Mouse (Mus musculus): ENCODE data around the gene Npas2. TPM values are rescaled to one million over a fixed set of nuclear protein-coding genes. Genes with fewer than 3 reads are reported as not detected.

Npas2 gene
- polyA plus RNA-seq, 1 experiment from 2014 or later, result 0.92 TPM

GRCm38 (mm10) chr1:39260183-39260978 is 66.8 kb downstream of the Npas2 start:
- 65% methylated on average over 8 of the region's 8 CpGs for WGBS
- Histone ChIP-seq H3K4me3 (replicated peaks) (no peak overlapping the region), H3K27me3 (no peaks in the 10 kb centered on the region), H3K4me2 (no peak overlapping the region), H3K36me3 (no peaks in the 10 kb centered on the region), H3K9me3 (replicated peaks) (no peaks in the 10 kb centered on the region), H3K9ac (no peak overlapping the region), H3K4me1 (no peaks in the 10 kb centered on the region), H3K27ac (no peak overlapping the region)
- ATAC-seq (replicated peaks; ENCODE audit: low FRiP score), result no peak

GRCm38 (mm10) chr1:39266843-39267512 is 73.4 kb downstream of the Npas2 start:
- Histone ChIP-seq H3K4me3 (replicated peaks) (no peak overlapping the region), H3K36me3 (no peaks in the 10 kb centered on the region), H3K27ac (no peak overlapping the region), H3K4me1 (no peaks in the 10 kb centered on the region), H3K9ac (no peak overlapping the region), H3K4me2 (no peak overlapping the region), H3K9me3 (replicated peaks) (no peaks in the 10 kb centered on the region), H3K27me3 (no peaks in the 10 kb centered on the region)
- WGBS, result 73% methylated on average over 9 of the region's 9 CpGs
- no peak for ATAC-seq (replicated peaks; ENCODE audit: low FRiP score)

DNA sequence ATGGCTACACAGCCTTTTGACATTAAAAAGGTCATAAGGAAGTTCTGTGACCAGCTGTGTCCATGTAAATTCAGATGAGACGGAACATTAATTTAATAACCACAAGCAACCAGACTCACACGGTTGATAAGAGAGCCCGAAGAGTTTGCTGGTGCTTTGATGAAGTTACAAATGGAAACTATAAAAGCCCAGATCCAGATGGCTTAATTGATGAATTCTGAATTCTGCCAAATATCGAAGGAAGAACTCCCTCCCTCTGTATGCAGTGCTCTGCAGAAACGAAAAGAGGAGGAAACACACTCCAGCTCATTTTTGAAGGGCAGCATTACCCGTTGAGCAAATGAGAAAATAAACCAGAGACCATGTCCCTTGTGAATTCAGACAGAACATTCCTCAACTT is 79.4 kb downstream of the Npas2 start:
- H3K9ac ChIP-seq, result no peak overlapping the region
- no peak overlapping the region for H3K4me3 ChIP-seq (replicated peaks)
- no peaks in the 10 kb centered on the region for H3K9me3 ChIP-seq (replicated peaks)
- H3K4me2 ChIP-seq, result no peak overlapping the region
- 36% methylated on average over 6 of the region's 6 CpGs for WGBS
- 0 out of 2 replicates have a peak, but pooled peaks cover 3% of the 10 kb centered on the region for H3K4me1 ChIP-seq
- H3K27ac ChIP-seq, result no peak overlapping the region
- no peak for ATAC-seq (replicated peaks; ENCODE audit: low FRiP score)
- no peaks in the 10 kb centered on the region for H3K36me3 ChIP-seq
- H3K27me3 ChIP-seq, result no peaks in the 10 kb centered on the region

GRCm38 (mm10) chr1:39280391-39280790 is 86.9 kb downstream of the Npas2 start:
- no peak for ATAC-seq (replicated peaks; ENCODE audit: low FRiP score)
- Histone ChIP-seq H3K36me3 (no peaks in the 10 kb centered on the region), H3K4me3 (replicated peaks) (no peak overlapping the region), H3K4me1 (no peaks in the 10 kb centered on the region), H3K27me3 (no peaks in the 10 kb centered on the region), H3K4me2 (no peak overlapping the region), H3K9ac (no peak overlapping the region), H3K27ac (no peak overlapping the region), H3K9me3 (replicated peaks) (no peaks in the 10 kb centered on the region)
- 89% methylated on average over 7 of the region's 7 CpGs for WGBS

DNA sequence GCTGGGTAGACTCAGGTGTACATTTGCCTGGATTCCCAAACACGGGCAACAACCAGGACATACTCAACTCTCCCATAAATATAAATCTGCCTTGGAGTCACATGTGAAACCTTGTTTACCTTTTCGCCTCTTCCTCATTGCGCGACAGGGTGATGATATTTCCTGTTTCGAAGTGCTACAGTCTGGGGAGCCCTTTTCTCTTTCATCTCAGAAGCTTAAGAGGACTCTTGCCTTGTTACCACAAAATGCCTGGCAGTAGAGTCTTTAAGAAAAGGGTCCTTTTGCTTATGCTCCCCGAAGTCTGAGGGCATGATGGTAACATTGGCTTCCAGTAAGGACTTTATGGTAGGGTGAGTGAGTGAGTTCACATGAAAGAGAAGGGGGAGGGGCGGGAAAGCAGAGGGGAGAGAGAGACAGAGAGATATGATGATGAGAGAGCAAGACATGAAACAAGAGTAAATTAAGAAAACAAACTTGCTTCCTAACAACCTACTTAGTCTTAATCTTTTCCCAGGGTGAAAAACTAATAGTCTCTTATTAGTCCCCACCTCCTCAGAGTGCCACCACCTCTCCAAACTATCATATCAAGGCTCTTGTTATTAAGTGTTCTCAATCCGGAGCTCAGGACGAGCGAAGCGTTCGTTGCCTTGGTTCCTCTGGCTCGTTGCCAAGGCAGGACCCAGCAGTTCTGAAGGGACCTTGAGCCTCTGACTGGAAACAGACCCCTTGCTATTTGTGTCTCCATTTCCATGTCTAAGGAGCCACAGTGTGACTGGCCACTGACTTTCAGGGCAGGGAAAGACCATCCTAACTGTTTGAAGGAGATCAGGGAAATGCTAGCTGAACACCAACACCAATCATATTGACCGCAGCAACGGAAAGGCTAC is 87.7 kb downstream of the Npas2 start:
- Histone ChIP-seq H3K9me3 (replicated peaks) (no peaks in the 10 kb centered on the region), H3K9ac (no peak overlapping the region), H3K27me3 (no peaks in the 10 kb centered on the region), H3K27ac (no peak overlapping the region), H3K36me3 (no peaks in the 10 kb centered on the region), H3K4me2 (no peak overlapping the region), H3K4me3 (replicated peaks) (no peak overlapping the region), H3K4me1 (no peaks in the 10 kb centered on the region)
- ATAC-seq (replicated peaks; ENCODE audit: low FRiP score), result no peak
- WGBS, result 66% methylated on average over 15 of the region's 15 CpGs

DNA sequence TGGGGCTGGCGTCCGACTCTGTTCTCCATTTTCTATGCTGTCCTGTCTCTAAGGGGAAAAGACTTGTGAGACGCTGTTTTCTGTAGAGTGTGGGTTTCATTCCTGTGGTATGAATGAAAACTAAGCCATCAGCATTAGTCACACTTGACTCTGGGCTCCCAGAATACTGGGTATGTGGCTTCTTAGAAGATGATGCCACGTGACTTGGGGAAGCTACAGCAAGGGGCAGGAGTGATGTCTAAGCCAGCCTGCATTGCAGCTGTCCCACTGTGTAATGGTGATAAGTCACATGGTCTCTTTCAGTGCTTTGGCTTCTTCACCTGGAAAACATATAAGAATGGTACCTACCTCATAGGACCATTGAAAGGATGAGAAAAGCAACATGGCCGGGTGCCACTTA is 88.4 kb downstream of the Npas2 start:
- Histone ChIP-seq H3K4me3 (replicated peaks) (no peak overlapping the region), H3K4me1 (no peaks in the 10 kb centered on the region), H3K4me2 (no peak overlapping the region), H3K27ac (no peak overlapping the region), H3K9me3 (replicated peaks) (no peaks in the 10 kb centered on the region), H3K27me3 (no peaks in the 10 kb centered on the region), H3K9ac (no peak overlapping the region), H3K36me3 (no peaks in the 10 kb centered on the region)
- ATAC-seq (replicated peaks; ENCODE audit: low FRiP score), result no peak
- WGBS, result 88% methylated on average over 5 of the region's 5 CpGs

DNA sequence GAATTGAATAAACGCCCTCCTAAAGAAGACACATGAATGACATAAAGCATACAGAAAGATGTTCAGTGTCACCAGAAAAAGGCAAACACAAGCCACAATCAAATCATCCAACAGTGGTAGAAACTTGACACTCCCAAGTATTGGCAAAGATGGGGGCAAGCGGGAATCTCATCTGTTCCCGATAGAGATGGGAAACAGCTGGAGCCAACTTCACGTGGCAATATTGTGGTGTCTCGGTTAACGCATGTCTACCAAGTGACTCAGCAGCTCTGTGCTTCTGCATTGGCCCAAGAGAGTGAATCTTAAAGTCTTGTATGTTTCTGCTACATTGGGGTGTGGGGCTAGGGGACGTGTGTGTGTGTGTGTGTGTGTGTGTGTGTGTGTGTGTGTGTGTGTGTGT is 89.8 kb downstream of the Npas2 start:
- Histone ChIP-seq H3K27me3 (no peaks in the 10 kb centered on the region), H3K36me3 (no peaks in the 10 kb centered on the region), H3K9me3 (replicated peaks) (no peaks in the 10 kb centered on the region), H3K27ac (no peak overlapping the region), H3K4me3 (replicated peaks) (no peak overlapping the region), H3K4me2 (no peak overlapping the region), H3K4me1 (no peaks in the 10 kb centered on the region), H3K9ac (no peak overlapping the region)
- ATAC-seq (replicated peaks; ENCODE audit: low FRiP score), result no peak
- WGBS, result 65% methylated on average over 7 of the region's 7 CpGs

DNA sequence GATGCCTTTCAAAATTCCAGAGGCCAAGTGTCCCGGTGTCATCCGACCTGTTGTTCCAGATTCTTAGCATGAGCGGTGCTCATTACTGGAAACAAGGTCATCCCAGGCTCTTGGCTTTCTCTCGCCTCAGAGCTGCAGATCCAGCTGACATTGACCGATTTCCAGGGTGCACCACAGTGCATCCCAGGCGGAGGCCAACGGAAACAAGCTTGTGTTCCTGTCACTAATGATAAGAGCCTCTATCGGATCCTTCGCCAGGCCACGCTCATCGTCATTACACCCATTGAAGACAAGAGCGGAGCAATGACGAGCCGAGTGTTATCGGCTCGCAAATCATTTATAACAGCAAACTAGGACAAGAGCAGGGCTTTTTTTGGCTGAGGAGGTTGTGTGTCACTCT is 91.3 kb downstream of the Npas2 start:
- no peak overlapping the region for H3K27ac ChIP-seq
- no peak for ATAC-seq (replicated peaks; ENCODE audit: low FRiP score)
- no peak overlapping the region for H3K4me3 ChIP-seq (replicated peaks)
- no peaks in the 10 kb centered on the region for H3K9me3 ChIP-seq (replicated peaks)
- H3K27me3 ChIP-seq, result no peaks in the 10 kb centered on the region
- H3K4me1 ChIP-seq, result no peaks in the 10 kb centered on the region
- no peak overlapping the region for H3K4me2 ChIP-seq
- WGBS, result 79% methylated on average over 16 of the region's 16 CpGs
- no peaks in the 10 kb centered on the region for H3K36me3 ChIP-seq
- H3K9ac ChIP-seq, result no peak overlapping the region

DNA sequence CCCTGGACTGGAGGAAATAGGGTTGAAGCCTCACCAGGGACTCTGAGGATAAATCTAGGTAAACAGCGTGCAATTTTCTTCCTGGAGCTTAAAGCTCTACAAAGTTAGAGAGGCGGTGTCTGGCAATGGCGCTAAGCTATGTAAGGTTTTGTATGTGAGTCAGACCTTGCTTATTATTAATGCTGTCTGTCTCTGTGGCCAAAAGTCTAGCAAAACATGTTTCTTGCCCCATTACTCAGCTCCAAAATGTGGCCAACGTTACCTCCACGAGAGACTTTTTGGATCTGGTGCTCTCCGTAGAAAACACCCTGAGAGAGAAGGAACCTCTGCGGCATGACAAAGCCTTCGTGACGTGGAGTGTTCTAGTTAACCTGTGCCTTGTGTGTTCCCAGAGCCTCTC is 93.5 kb downstream of the Npas2 start:
- Histone ChIP-seq H3K4me3 (replicated peaks) (no peak overlapping the region), H3K27me3 (no peaks in the 10 kb centered on the region), H3K4me2 (no peak overlapping the region), H3K4me1 (no peaks in the 10 kb centered on the region), H3K9ac (no peak overlapping the region), H3K9me3 (replicated peaks) (no peaks in the 10 kb centered on the region), H3K36me3 (no peaks in the 10 kb centered on the region), H3K27ac (no peak overlapping the region)
- 95% methylated on average over 9 of the region's 9 CpGs for WGBS
- ATAC-seq (replicated peaks; ENCODE audit: low FRiP score), result no peak

- H3K4me1 ChIP-seq, result no peaks in the 10 kb centered on the region
- no peaks in the 10 kb centered on the region for H3K36me3 ChIP-seq
- no peak overlapping the region for H3K9ac ChIP-seq
- no peak overlapping the region for H3K4me3 ChIP-seq (replicated peaks)
- ATAC-seq (replicated peaks; ENCODE audit: low FRiP score), result no peak
- H3K27me3 ChIP-seq, result no peaks in the 10 kb centered on the region
- no peak overlapping the region for H3K4me2 ChIP-seq
- H3K27ac ChIP-seq, result no peak overlapping the region
- no peaks in the 10 kb centered on the region for H3K9me3 ChIP-seq (replicated peaks)
- 71% methylated on average over 4 of the region's 4 CpGs for WGBS
These were observed 94.3 kb downstream of the Npas2 start for GRCm38 (mm10) chr1:39287831-39288230.

DNA sequence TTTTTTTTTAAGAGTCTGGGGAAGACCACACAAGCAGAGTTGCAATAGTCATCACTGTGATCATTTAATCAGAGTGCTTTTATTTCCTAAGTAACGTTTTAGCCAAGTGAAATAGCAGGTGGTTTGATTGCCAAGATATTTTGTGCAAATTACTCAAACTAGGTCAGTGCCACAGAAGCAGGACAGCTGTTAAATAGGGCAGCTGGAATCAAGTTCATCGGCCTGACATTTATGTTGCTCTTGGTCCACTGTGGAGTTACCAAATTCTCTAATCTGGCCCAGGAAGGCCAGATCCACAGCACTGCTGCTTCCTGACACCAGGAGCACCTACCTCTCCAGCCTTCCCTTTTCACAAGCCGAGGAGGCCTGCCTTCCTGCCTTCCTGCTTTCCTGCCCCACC is 94.9 kb downstream of the Npas2 start:
- H3K4me2 ChIP-seq, result no peak overlapping the region
- no peak overlapping the region for H3K4me3 ChIP-seq (replicated peaks)
- H3K9me3 ChIP-seq (replicated peaks), result no peaks in the 10 kb centered on the region
- no peak for ATAC-seq (replicated peaks; ENCODE audit: low FRiP score)
- no peak overlapping the region for H3K27ac ChIP-seq
- WGBS, result 59% methylated on average over 3 of the region's 3 CpGs
- H3K4me1 ChIP-seq, result no peaks in the 10 kb centered on the region
- no peaks in the 10 kb centered on the region for H3K36me3 ChIP-seq
- H3K27me3 ChIP-seq, result no peaks in the 10 kb centered on the region
- no peak overlapping the region for H3K9ac ChIP-seq

DNA sequence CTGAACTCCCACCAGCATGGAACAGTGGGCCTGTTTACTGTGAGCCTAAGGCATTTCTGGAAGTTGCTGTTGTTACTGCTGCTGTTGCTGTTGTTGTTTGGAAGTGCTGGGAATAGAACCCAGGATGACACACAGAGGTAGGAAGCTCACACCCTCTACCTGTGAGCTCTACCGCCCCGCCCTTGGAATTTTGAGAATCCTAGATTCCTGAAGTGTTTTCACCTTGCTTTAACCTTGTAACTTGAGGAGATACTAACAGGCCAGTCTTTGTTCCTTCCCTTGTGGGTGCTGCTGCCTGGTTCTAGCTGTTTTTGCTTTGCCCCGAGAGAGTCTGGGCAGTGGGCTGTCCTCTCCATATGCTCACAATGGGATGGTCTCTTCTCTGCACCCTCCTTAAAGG is 98.5 kb downstream of the Npas2 start:
- no peak overlapping the region for H3K9ac ChIP-seq
- H3K36me3 ChIP-seq, result no peaks in the 10 kb centered on the region
- no peaks in the 10 kb centered on the region for H3K9me3 ChIP-seq (replicated peaks)
- H3K27ac ChIP-seq, result no peak overlapping the region
- H3K4me2 ChIP-seq, result no peak overlapping the region
- no peaks in the 10 kb centered on the region for H3K4me1 ChIP-seq
- ATAC-seq (replicated peaks; ENCODE audit: low FRiP score), result no peak
- H3K27me3 ChIP-seq, result no peaks in the 10 kb centered on the region
- WGBS, result 69% methylated on average over 3 of the region's 3 CpGs
- no peak overlapping the region for H3K4me3 ChIP-seq (replicated peaks)

All from kidney, embryonic 15.5 days (tissue).